Mouse (Mus musculus): Measurements from ENCODE around the gene Zfp972. TPM values are rescaled to one million over a fixed set of nuclear protein-coding genes. Genes with fewer than 3 reads are reported as not detected.
"Not testable (repeated sequence)": the region's sequence is repeated elsewhere in the genome, so short reads cannot be mapped to it uniquely, and the experiment has no call there.

Gene Zfp972
- polyA plus RNA-seq, 2 experiments = 0.29 TPM; not detected in 1

GRCm38 (mm10) chr2:177862254-177862653 lies 63.2 kb downstream of the Zfp972 start:
- H3K4me3 ChIP-seq (ENCODE audit: insufficient read depth in 1 of 2, low read depth in 2 of 2, low read length in 2 of 2); H3K27me3 ChIP-seq (ENCODE audit: control insufficient read depth, insufficient read depth, low read length); ATAC-seq (ENCODE audit: insufficient read depth); H3K36me3 ChIP-seq (replicated peaks; ENCODE audit: control insufficient read depth, insufficient read depth, low read depth); DNase-seq (ENCODE audit: low read depth in 3 of 3, low spot score in 3 of 3); H3K4me2 ChIP-seq (ENCODE audit: low read depth); H3K27ac ChIP-seq; H3K4me1 ChIP-seq (replicated peaks; ENCODE audit: control insufficient read depth in 2 of 2, insufficient read depth in 2 of 2, low read length in 1 of 2); H3K9ac ChIP-seq (replicated peaks); H3K9me3 ChIP-seq (ENCODE audit: control insufficient read depth, low read length): not testable (repeated sequence)
- WGBS (ENCODE audit: insufficient replicate concordance) = 52% methylated on average over 2 of the region's 2 CpGs

Other genes starting within 250 kb of the Zfp972 start
- gene Gm14322, start 166.3 kb downstream of the Zfp972 start, polyA plus RNA-seq (2012; rRNA removed) = 0.45 and 0.58 TPM in 2 replicates
- gene Gm14322, start 166.3 kb downstream of the Zfp972 start, polyA plus RNA-seq (2014; fragmentation: Nextera tagmentation; extraction: Ambion mirVana) = 1.3 and 1.5 TPM in 2 replicates
- gene Gm14325, start 85.3 kb downstream of the Zfp972 start, polyA plus RNA-seq (2012; rRNA removed) = 5.2 and 6.7 TPM in 2 replicates
- gene Gm14325, start 85.3 kb downstream of the Zfp972 start, polyA plus RNA-seq (2014; fragmentation: Nextera tagmentation; extraction: Ambion mirVana) = 9.5 and 9.8 TPM in 2 replicates
- 0.57 and 0.96 TPM in 2 replicates for gene Gm14327, start 28.5 kb downstream of the Zfp972 start, polyA plus RNA-seq (2012; rRNA removed)
- 1.4 and 1.5 TPM in 2 replicates for gene Gm14327, start 28.5 kb downstream of the Zfp972 start, polyA plus RNA-seq (2014; fragmentation: Nextera tagmentation; extraction: Ambion mirVana)
- 0.89 and 2.0 TPM in 2 replicates for gene Gm14326, start 31.7 kb upstream of the Zfp972 start, polyA plus RNA-seq (2012; rRNA removed)
- 4.7 TPM in 2 replicates for gene Gm14326, start 31.7 kb upstream of the Zfp972 start, polyA plus RNA-seq (2014; fragmentation: Nextera tagmentation; extraction: Ambion mirVana)
- 0.73 and 1.7 TPM in 2 replicates for gene Zfp971, start 97.7 kb upstream of the Zfp972 start, polyA plus RNA-seq (2012; rRNA removed)
- 2.4 and 3.7 TPM in 2 replicates for gene Zfp971, start 97.7 kb upstream of the Zfp972 start, polyA plus RNA-seq (2014; fragmentation: Nextera tagmentation; extraction: Ambion mirVana)
- 1.3 and 2.1 TPM in 2 replicates for gene Zfp931, start 152.9 kb upstream of the Zfp972 start, polyA plus RNA-seq (2012; rRNA removed)
- gene Zfp931, start 152.9 kb upstream of the Zfp972 start, polyA plus RNA-seq (2014; fragmentation: Nextera tagmentation; extraction: Ambion mirVana) = 4.2 and 4.8 TPM in 2 replicates
- 0.02 and 0.09 TPM in 2 replicates for gene Phactr3, start 193.4 kb upstream of the Zfp972 start, polyA plus RNA-seq (2012; rRNA removed)
- 0.13 TPM in 1 of 2 replicates, not detected in the other for gene Phactr3, start 193.4 kb upstream of the Zfp972 start, polyA plus RNA-seq (2014; fragmentation: Nextera tagmentation; extraction: Ambion mirVana)

All from liver, embryonic 14.5 days (tissue).